Mouse (Mus musculus): ENCODE results near the gene Zscan21. TPM values are rescaled to one million over a fixed set of nuclear protein-coding genes. Genes with fewer than 3 reads are reported as not detected.
A peak's percentile ranks its signal among the peaks of the same experiment; 100 is the strongest.
"Not testable (repeated sequence)": the region's sequence is repeated elsewhere in the genome, so short reads cannot be mapped to it uniquely, and the experiment has no call there.

The Zscan21 gene
- polyA plus RNA-seq, 1 experiment from 2014 or later, result 14.6 TPM

DNA sequence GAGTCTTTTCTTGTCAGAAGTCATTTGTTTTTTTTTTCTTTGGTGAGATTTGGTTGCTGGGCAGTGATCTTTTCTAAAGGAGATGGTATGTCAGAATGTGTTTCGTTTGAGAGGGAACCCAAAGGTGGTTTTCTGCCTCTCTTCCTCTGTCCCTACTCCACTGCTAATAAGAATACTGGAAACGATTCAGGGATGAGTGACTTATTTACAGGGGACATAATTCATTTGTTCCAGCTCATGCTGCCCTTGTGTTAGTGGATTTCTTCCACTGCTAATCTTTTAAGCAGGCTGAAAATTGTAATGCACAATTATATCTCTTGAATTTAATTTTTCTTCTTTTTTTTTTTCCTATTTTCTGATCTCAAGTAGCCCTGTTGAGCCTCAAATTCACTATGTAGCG, 29.9 kb upstream of the Zscan21 start:
- no peaks in the 10 kb centered on the region for H3K27me3 ChIP-seq
- H3K4me2 ChIP-seq, result peak overlapping the region; percentile 67
- 0 out of 2 replicates have a peak overlapping the region, but pooled peaks have one; percentile 99 for H3K4me3 ChIP-seq (replicated peaks)
- no peak overlapping the region for H3K9ac ChIP-seq
- H3K9me3 ChIP-seq (replicated peaks), result no peaks in the 10 kb centered on the region
- peaks cover 58% of the 10 kb centered on the region for H3K4me1 ChIP-seq (replicated peaks)
- ATAC-seq (ENCODE audit: insufficient read depth), result no peak
- no peak overlapping the region for H3K27ac ChIP-seq (replicated peaks)
- peaks cover 13% of the 10 kb centered on the region; the same call in 1 of the 2 replicates for H3K36me3 ChIP-seq (replicated peaks)
- WGBS (ENCODE audit: insufficient replicate concordance), result 64% methylated on average over 3 of the region's 3 CpGs

- Histone ChIP-seq H3K27ac (replicated peaks) (peak overlapping the region; percentile 61), H3K36me3 (replicated peaks) (peaks cover 23% of the 10 kb centered on the region), H3K4me2 (peak overlapping the region; percentile 32), H3K9ac (no peak overlapping the region), H3K9me3 (replicated peaks) (no peaks in the 10 kb centered on the region), H3K27me3 (no peaks in the 10 kb centered on the region), H3K4me1 (replicated peaks) (peaks cover 58% of the 10 kb centered on the region), H3K4me3 (replicated peaks) (no peak overlapping the region)
- ATAC-seq (ENCODE audit: insufficient read depth), result no peak
- WGBS (ENCODE audit: insufficient replicate concordance), result 60% methylated on average over 3 of the region's 3 CpGs
These were observed 28.3 kb upstream of the Zscan21 start for GRCm38 (mm10) chr5:138088366-138088765.

GRCm38 (mm10) chr5:138089108-138089551, 27.6 kb upstream of the Zscan21 start:
- Histone ChIP-seq H3K4me1 (replicated peaks) (peaks cover 51% of the 10 kb centered on the region), H3K36me3 (replicated peaks) (peaks cover 31% of the 10 kb centered on the region), H3K9me3 (replicated peaks) (no peaks in the 10 kb centered on the region), H3K4me3 (replicated peaks) (peak overlapping the region; percentile 10), H3K27me3 (no peaks in the 10 kb centered on the region), H3K27ac (replicated peaks) (peak overlapping the region; percentile 61), H3K9ac (no peak overlapping the region), H3K4me2 (peak overlapping the region; percentile 32)
- peak; percentile 53 for ATAC-seq (ENCODE audit: insufficient read depth)
- WGBS (ENCODE audit: insufficient replicate concordance), result 52% methylated on average over 6 of the region's 6 CpGs

DNA sequence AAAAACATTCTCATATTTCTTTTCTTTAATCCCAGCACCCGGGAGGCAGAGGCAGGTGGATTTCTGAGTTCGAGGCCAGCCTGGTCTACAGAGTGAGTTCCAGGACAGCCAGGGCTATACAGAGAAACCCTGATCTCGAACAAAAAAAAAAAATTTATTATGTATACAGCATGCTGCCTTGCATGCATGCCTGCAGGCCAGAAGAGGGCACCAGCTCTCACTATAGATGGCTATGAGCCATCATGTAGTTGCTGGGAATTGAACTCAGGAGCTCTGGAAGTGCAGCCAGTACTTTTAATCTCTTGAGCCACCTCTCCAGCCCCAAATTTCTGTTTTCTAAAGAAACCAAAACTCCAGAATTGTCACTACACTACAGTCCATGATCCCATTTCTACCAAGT, 26.4 kb upstream of the Zscan21 start:
- no peak overlapping the region for H3K9ac ChIP-seq
- no peak overlapping the region for H3K4me3 ChIP-seq (replicated peaks)
- peaks cover 42% of the 10 kb centered on the region for H3K36me3 ChIP-seq (replicated peaks)
- no peak overlapping the region for H3K4me2 ChIP-seq
- no peak overlapping the region; the same call in 1 of the 2 replicates for H3K27ac ChIP-seq (replicated peaks)
- H3K27me3 ChIP-seq, result no peaks in the 10 kb centered on the region
- no peaks in the 10 kb centered on the region for H3K9me3 ChIP-seq (replicated peaks)
- no peak for ATAC-seq (ENCODE audit: insufficient read depth)
- peaks cover 48% of the 10 kb centered on the region for H3K4me1 ChIP-seq (replicated peaks)
- 52% methylated on average over 3 of the region's 3 CpGs for WGBS (ENCODE audit: insufficient replicate concordance)

DNA sequence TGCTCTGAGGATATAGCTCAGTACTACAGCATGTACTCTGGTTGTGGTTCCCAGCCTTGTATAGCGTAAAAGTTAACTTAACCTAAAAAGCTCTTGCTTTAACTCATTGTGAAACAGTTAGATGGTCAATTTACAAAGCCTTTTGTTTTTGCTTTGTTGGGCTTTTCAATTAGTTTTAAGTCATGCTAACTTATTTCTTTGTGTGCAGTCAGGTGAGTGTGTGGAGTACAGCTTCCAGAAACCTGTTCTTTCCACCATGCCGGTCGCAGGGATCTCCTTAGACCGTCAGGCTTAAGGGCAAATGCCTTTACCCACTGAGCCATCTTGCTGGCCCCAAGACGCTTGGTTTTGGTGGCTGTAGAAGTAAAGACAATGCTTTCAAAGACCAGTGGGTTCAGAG, 26.0 kb upstream of the Zscan21 start:
- Histone ChIP-seq H3K9me3 (replicated peaks) (no peaks in the 10 kb centered on the region), H3K27ac (replicated peaks) (no peak overlapping the region), H3K9ac (no peak overlapping the region), H3K36me3 (replicated peaks) (peaks cover 44% of the 10 kb centered on the region), H3K4me2 (no peak overlapping the region), H3K4me1 (replicated peaks) (peaks cover 45% of the 10 kb centered on the region), H3K4me3 (replicated peaks) (no peak overlapping the region), H3K27me3 (no peaks in the 10 kb centered on the region)
- 92% methylated on average over 5 of the region's 5 CpGs for WGBS (ENCODE audit: insufficient replicate concordance)
- no peak for ATAC-seq (ENCODE audit: insufficient read depth)

GRCm38 (mm10) chr5:138092771-138093170, 23.9 kb upstream of the Zscan21 start:
- H3K4me2 ChIP-seq, result no peak overlapping the region
- no peak overlapping the region for H3K4me3 ChIP-seq (replicated peaks)
- peaks cover 58% of the 10 kb centered on the region for H3K36me3 ChIP-seq (replicated peaks)
- peaks cover 27% of the 10 kb centered on the region for H3K4me1 ChIP-seq (replicated peaks)
- H3K27me3 ChIP-seq, result no peaks in the 10 kb centered on the region
- no peak overlapping the region for H3K27ac ChIP-seq (replicated peaks)
- ATAC-seq (ENCODE audit: insufficient read depth), result no peak
- no peaks in the 10 kb centered on the region for H3K9me3 ChIP-seq (replicated peaks)
- 88% methylated on average over 4 of the region's 4 CpGs for WGBS (ENCODE audit: insufficient replicate concordance)
- no peak overlapping the region for H3K9ac ChIP-seq

GRCm38 (mm10) chr5:138094474-138094873, 22.2 kb upstream of the Zscan21 start:
- Histone ChIP-seq H3K9ac (no peak overlapping the region), H3K4me2 (no peak overlapping the region), H3K36me3 (replicated peaks) (peaks cover 69% of the 10 kb centered on the region), H3K27me3 (no peaks in the 10 kb centered on the region), H3K4me1 (replicated peaks) (peaks cover 10% of the 10 kb centered on the region; the same call in 1 of the 2 replicates), H3K27ac (replicated peaks) (peak overlapping the region; percentile 56), H3K9me3 (replicated peaks) (no peaks in the 10 kb centered on the region), H3K4me3 (replicated peaks) (no peak overlapping the region)
- ATAC-seq (ENCODE audit: insufficient read depth), result peak; percentile 84
- WGBS (ENCODE audit: insufficient replicate concordance), result 78% methylated on average over 6 of the region's 6 CpGs

GRCm38 (mm10) chr5:138104976-138105375, 11.7 kb upstream of the Zscan21 start:
- Histone ChIP-seq H3K36me3 (replicated peaks) (peaks cover 46% of the 10 kb centered on the region), H3K9me3 (replicated peaks) (no peaks in the 10 kb centered on the region), H3K4me1 (replicated peaks) (no peaks in the 10 kb centered on the region), H3K4me2 (no peak overlapping the region), H3K27ac (replicated peaks) (no peak overlapping the region), H3K27me3 (no peaks in the 10 kb centered on the region), H3K4me3 (replicated peaks) (no peak overlapping the region), H3K9ac (no peak overlapping the region)
- no peak for ATAC-seq (ENCODE audit: insufficient read depth)
- WGBS (ENCODE audit: insufficient replicate concordance), result 77% methylated on average over 2 of the region's 2 CpGs

DNA sequence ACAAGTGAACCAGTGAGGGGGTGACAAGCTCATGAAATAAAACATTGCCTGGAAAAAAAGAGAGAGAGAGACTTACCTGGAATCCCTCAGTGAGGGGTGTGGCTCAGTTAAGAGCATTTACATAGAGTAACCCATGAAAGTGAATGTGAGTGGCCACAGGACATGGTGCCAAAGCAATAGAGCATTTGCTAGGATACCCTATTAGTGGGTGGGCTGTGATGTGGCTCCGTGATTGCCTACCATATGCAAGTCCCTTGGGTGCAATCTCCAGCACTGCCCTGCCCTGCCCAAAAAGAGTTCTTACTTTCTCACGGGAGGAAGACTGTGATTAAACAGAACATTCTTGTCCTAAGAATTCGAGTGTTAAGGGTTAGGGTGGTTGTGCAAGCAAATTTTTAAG, 9.6 kb upstream of the Zscan21 start:
- H3K27ac ChIP-seq (replicated peaks), result no peak overlapping the region
- no peaks in the 10 kb centered on the region for H3K9me3 ChIP-seq (replicated peaks)
- 55% methylated on average over 3 of the region's 3 CpGs for WGBS (ENCODE audit: insufficient replicate concordance)

GRCm38 (mm10) chr5:138109847-138110396, 6.8 kb upstream of the Zscan21 start:
- H3K4me2 ChIP-seq; ATAC-seq (ENCODE audit: insufficient read depth); H3K27me3 ChIP-seq; H3K4me1 ChIP-seq (replicated peaks); H3K9ac ChIP-seq; H3K4me3 ChIP-seq (replicated peaks); H3K27ac ChIP-seq (replicated peaks); H3K9me3 ChIP-seq (replicated peaks); H3K36me3 ChIP-seq (replicated peaks): not testable (repeated sequence)
- WGBS (ENCODE audit: insufficient replicate concordance), result 55% methylated on average over 4 of the region's 4 CpGs

More for the DNA sequence above, 9.6 kb upstream of the Zscan21 start:
- H3K36me3 ChIP-seq (replicated peaks), result peaks cover 24% of the 10 kb centered on the region
- no peak overlapping the region for H3K9ac ChIP-seq
- ATAC-seq (ENCODE audit: insufficient read depth), result no peak
- H3K4me3 ChIP-seq (replicated peaks), result no peak overlapping the region
- H3K4me1 ChIP-seq (replicated peaks), result no peaks in the 10 kb centered on the region
- no peaks in the 10 kb centered on the region for H3K27me3 ChIP-seq
- H3K4me2 ChIP-seq, result no peak overlapping the region

GRCm38 (mm10) chr5:138117199-138118015, 704 bp downstream of the Zscan21 start:
- peak overlapping the region; percentile 73 for H3K9ac ChIP-seq
- peak; percentile 44 for ATAC-seq (ENCODE audit: insufficient read depth)
- H3K4me3 ChIP-seq (replicated peaks), result peak overlapping the region; percentile 85
- H3K27ac ChIP-seq (replicated peaks), result peak overlapping the region; percentile 95
- peak overlapping the region; percentile 75 for H3K4me2 ChIP-seq
- H3K27me3 ChIP-seq, result no peaks in the 10 kb centered on the region
- 4% methylated on average over 16 of the region's 16 CpGs for WGBS (ENCODE audit: insufficient replicate concordance)
- H3K36me3 ChIP-seq (replicated peaks), result peaks cover 19% of the 10 kb centered on the region
- H3K9me3 ChIP-seq (replicated peaks), result no peaks in the 10 kb centered on the region
- peaks cover 33% of the 10 kb centered on the region for H3K4me1 ChIP-seq (replicated peaks)

Data from liver, embryonic 15.5 days (tissue).